Comparison of ENCODE assay signal across 9 mouse cellular contexts in genomic region chr12:81619302-81619701, GRCm38 (mm10). TPM values are rescaled to one million over a fixed set of nuclear protein-coding genes. Genes with fewer than 3 reads are reported as not detected.
DNase-seq lines count a peak whose midpoint lies in the region; ATAC-seq lines count a peak whose summit lies in the region.
"Had no signal": no experiment of that assay in that cellular context is flagged by ENCODE, and none has a peak within 500 bp of the region (broad histone marks: within the 10 kb centered on the region; RNA-seq: fewer than 3 reads in every experiment).

No protein-coding gene starts in this region.

- H3K9me3 ChIP-seq in kidney, embryonic 14.5 days (ENCODE audit: control insufficient read depth, low read length): no peaks in the 10 kb centered on the region
- H3K9me3 ChIP-seq in forebrain, embryonic 14.5 days (replicated peaks; ENCODE audit: control insufficient read depth, low read length): no peaks in the 10 kb centered on the region
- H3K9me3 ChIP-seq in limb, embryonic 10.5 days (replicated peaks): no peaks in the 10 kb centered on the region
- no peaks in the 10 kb centered on the region for H3K9me3 ChIP-seq in neural tube, embryonic 14.5 days (ENCODE audit: control insufficient read depth, low read length)
- H3K9me3 ChIP-seq: stomach, embryonic 15.5 days had no signal

- H3K9ac ChIP-seq in kidney, embryonic 14.5 days (ENCODE audit: low read depth, low read length): no peak overlapping the region
- H3K9ac ChIP-seq in forebrain, embryonic 14.5 days (ENCODE audit: low read length): no peak overlapping the region; the same call in 1 of the 2 replicates
- no peak overlapping the region for H3K9ac ChIP-seq in neural tube, embryonic 14.5 days (replicated peaks; ENCODE audit: low read depth, low read length)
- H3K9ac ChIP-seq: stomach, embryonic 15.5 days had no signal

- H3K27me3 ChIP-seq in kidney, embryonic 14.5 days (ENCODE audit: control insufficient read depth, insufficient read depth, low read length): no peaks in the 10 kb centered on the region
- H3K27me3 ChIP-seq in forebrain, embryonic 14.5 days (replicated peaks; ENCODE audit: control insufficient read depth, insufficient read depth, low read length): no peaks in the 10 kb centered on the region
- 0 out of 2 replicates have a peak, but pooled peaks cover 1% of the 10 kb centered on the region for H3K27me3 ChIP-seq in limb, embryonic 10.5 days (ENCODE audit: low read depth, poor library complexity, severe bottlenecking)
- H3K27me3 ChIP-seq in neural tube, embryonic 14.5 days (ENCODE audit: control insufficient read depth, insufficient read depth, low read length): no peaks in the 10 kb centered on the region
- H3K27me3 ChIP-seq: stomach, embryonic 15.5 days had no signal

- WGBS in kidney, embryonic 14.5 days: 25% methylated on average over 5 of the region's 5 CpGs
- WGBS in forebrain, embryonic 14.5 days: 19% methylated on average over 5 of the region's 5 CpGs
- 29% methylated on average over 5 of the region's 5 CpGs for WGBS in limb, embryonic 10.5 days
- WGBS in neural tube, embryonic 14.5 days: 15% methylated on average over 5 of the region's 5 CpGs

- no peaks in the 10 kb centered on the region for H3K4me1 ChIP-seq in kidney, embryonic 14.5 days (ENCODE audit: control insufficient read depth, insufficient read depth, low read length)
- H3K4me1 ChIP-seq in forebrain, embryonic 14.5 days (ENCODE audit: control insufficient read depth, insufficient read depth, low read length): no peaks in the 10 kb centered on the region
- no peaks in the 10 kb centered on the region for H3K4me1 ChIP-seq in limb, embryonic 10.5 days
- H3K4me1 ChIP-seq in neural tube, embryonic 14.5 days (ENCODE audit: control insufficient read depth, insufficient read depth, low read length): no peaks in the 10 kb centered on the region
- H3K4me1 ChIP-seq: stomach, embryonic 15.5 days had no signal

- H3K4me2 ChIP-seq in kidney, embryonic 14.5 days (replicated peaks; ENCODE audit: low read depth, low read length): no peak overlapping the region
- H3K4me2 ChIP-seq in forebrain, embryonic 14.5 days (ENCODE audit: low read length): no peak overlapping the region
- no peak overlapping the region for H3K4me2 ChIP-seq in neural tube, embryonic 14.5 days (ENCODE audit: low read depth, low read length)
- H3K4me2 ChIP-seq: stomach, embryonic 15.5 days had no signal

- H3K36me3 ChIP-seq in kidney, embryonic 14.5 days (ENCODE audit: control insufficient read depth, insufficient read depth, low read length): no peaks in the 10 kb centered on the region
- H3K36me3 ChIP-seq in forebrain, embryonic 14.5 days (ENCODE audit: control insufficient read depth, insufficient read depth, low read length): no peaks in the 10 kb centered on the region
- H3K36me3 ChIP-seq in limb, embryonic 10.5 days: no peaks in the 10 kb centered on the region
- H3K36me3 ChIP-seq in neural tube, embryonic 14.5 days (ENCODE audit: control insufficient read depth, insufficient read depth, low read length): no peaks in the 10 kb centered on the region
- H3K36me3 ChIP-seq: stomach, embryonic 15.5 days had no signal

- no peak overlapping the region for H3K4me3 ChIP-seq in kidney, embryonic 14.5 days (ENCODE audit: low read length)
- H3K4me3 ChIP-seq in forebrain, embryonic 14.5 days (ENCODE audit: low read depth, low read length): no peak overlapping the region
- H3K4me3 ChIP-seq in limb, embryonic 10.5 days: no peak overlapping the region
- no peak overlapping the region for H3K4me3 ChIP-seq in neural tube, embryonic 14.5 days (ENCODE audit: low read depth, low read length)
- H3K4me3 ChIP-seq: stomach, embryonic 15.5 days had no signal

- peak; percentile 80 for DNase-seq in kidney, adult 18-20 months
- DNase-seq in c-Kit-positive CD71-negative TER-119-negative erythroid progenitor cells, embryonic 14.5 days (ENCODE audit: low read depth): peak; percentile 47
- peak; percentile 91 for DNase-seq in forebrain, embryonic 14.5 days (ENCODE audit: low spot score)
- peak; percentile 74 for DNase-seq in limb, embryonic 10.5 days (ENCODE audit: low spot score)
- peak; percentile 72 for DNase-seq in thymus, postnatal 0 days (ENCODE audit: low spot score)

- no peak overlapping the region for H3K27ac ChIP-seq in kidney, embryonic 14.5 days (ENCODE audit: low read depth, low read length)
- H3K27ac ChIP-seq in forebrain, embryonic 14.5 days (ENCODE audit: low read depth, low read length): no peak overlapping the region
- H3K27ac ChIP-seq in limb, embryonic 10.5 days: no peak overlapping the region
- H3K27ac ChIP-seq in neural tube, embryonic 14.5 days (ENCODE audit: low read depth, low read length): no peak overlapping the region
- H3K27ac ChIP-seq: stomach, embryonic 15.5 days had no signal

- ATAC-seq in kidney, embryonic 14.5 days (ENCODE audit: low FRiP score, low TSS enrichment): no peak
- ATAC-seq in forebrain, embryonic 14.5 days: peak; percentile 23
- peak; percentile 43 for ATAC-seq in inflammation-experienced regulatory T-cells, adult 6 months
- ATAC-seq in neural tube, embryonic 14.5 days (ENCODE audit: low read depth): peak; percentile 56; the same call in 1 of the 2 replicates

RNA-seq across cellular contexts. Expression of gene Ttc9, which starts 11.7 kb away (rescaled TPM):
- polyA plus RNA-seq in kidney, embryonic 14.5 days (2014; fragmentation: Nextera tagmentation; extraction: Ambion mirVana): 0.55 and 1.2 TPM in 2 replicates
- polyA plus RNA-seq in forebrain, embryonic 14.5 days (2014; fragmentation: Nextera tagmentation; extraction: Ambion mirVana): 10.4 and 12.6 TPM in 2 replicates
- polyA plus RNA-seq in inflammation-experienced regulatory T-cells, adult 6 months (2017; shearing (Covaris generic)): under 1 TPM in 1 of 3 experiments, not detected in 2; 0.09 TPM
- 0.69 and 0.73 TPM in 2 replicates for polyA plus RNA-seq in limb, embryonic 10.5 days (2016; fragmentation: Nextera tagmentation; extraction: Ambion mirVana)
- 15.9 and 19.7 TPM in 2 replicates for polyA plus RNA-seq in neural tube, embryonic 14.5 days (2014; fragmentation: Nextera tagmentation; extraction: Ambion mirVana)
- polyA plus RNA-seq in thymus, postnatal 0 days (2015; fragmentation: Nextera tagmentation; extraction: Ambion mirVana): 0.13 and 0.44 TPM in 2 replicates

RNA-seq across cellular contexts. Expression of gene Med6, which starts 24.5 kb away (rescaled TPM):
- polyA plus RNA-seq in kidney, embryonic 14.5 days (2014; fragmentation: Nextera tagmentation; extraction: Ambion mirVana): 72.3 and 95.9 TPM in 2 replicates
- 56.5 and 59.3 TPM in 2 replicates for polyA plus RNA-seq in forebrain, embryonic 14.5 days (2014; fragmentation: Nextera tagmentation; extraction: Ambion mirVana)
- polyA plus RNA-seq in inflammation-experienced regulatory T-cells, adult 6 months (2017; shearing (Covaris generic)): 10 to 100 TPM; 31.5 to 37.3 (median 33.4) TPM
- 91.4 and 93.6 TPM in 2 replicates for polyA plus RNA-seq in limb, embryonic 10.5 days (2016; fragmentation: Nextera tagmentation; extraction: Ambion mirVana)
- 39.5 and 46.1 TPM in 2 replicates for polyA plus RNA-seq in neural tube, embryonic 14.5 days (2014; fragmentation: Nextera tagmentation; extraction: Ambion mirVana)
- polyA plus RNA-seq in thymus, postnatal 0 days (2015; fragmentation: Nextera tagmentation; extraction: Ambion mirVana): 42.4 and 44.0 TPM in 2 replicates

RNA-seq across cellular contexts. Expression of gene Adam21, which starts 51.0 kb away (rescaled TPM):
- 0.36 and 0.58 TPM in 2 replicates for polyA plus RNA-seq in kidney, embryonic 14.5 days (2014; fragmentation: Nextera tagmentation; extraction: Ambion mirVana)
- polyA plus RNA-seq in forebrain, embryonic 14.5 days (2014; fragmentation: Nextera tagmentation; extraction: Ambion mirVana): 0.24 and 0.31 TPM in 2 replicates
- under 1 TPM in 1 of 3 experiments, not detected in 2; 0.13 TPM for polyA plus RNA-seq in inflammation-experienced regulatory T-cells, adult 6 months (2017; shearing (Covaris generic))
- 0.41 and 0.46 TPM in 2 replicates for polyA plus RNA-seq in limb, embryonic 10.5 days (2016; fragmentation: Nextera tagmentation; extraction: Ambion mirVana)
- 1.6 TPM in 2 replicates for polyA plus RNA-seq in neural tube, embryonic 14.5 days (2014; fragmentation: Nextera tagmentation; extraction: Ambion mirVana)
- polyA plus RNA-seq in thymus, postnatal 0 days (2015; fragmentation: Nextera tagmentation; extraction: Ambion mirVana): 0.05 and 0.07 TPM in 2 replicates
